Mouse (Mus musculus): ENCODE measurements around the gene Emsy. TPM values are rescaled to one million over a fixed set of nuclear protein-coding genes. Genes with fewer than 3 reads are reported as not detected.

The Emsy gene
- polyA plus RNA-seq, 1 experiment from 2014 or later, result 32.3 TPM

GRCm38 (mm10) chr7:98579731-98580130, 76.9 kb downstream of the Emsy start:
- H3K4me2 ChIP-seq (ENCODE audit: low read length), result no peak overlapping the region
- H3K36me3 ChIP-seq (ENCODE audit: control insufficient read depth, insufficient read depth, low read length), result no peaks in the 10 kb centered on the region
- H3K27me3 ChIP-seq (replicated peaks; ENCODE audit: control insufficient read depth, insufficient read depth, low read length), result no peaks in the 10 kb centered on the region
- no peaks in the 10 kb centered on the region for H3K4me1 ChIP-seq (replicated peaks; ENCODE audit: control insufficient read depth, insufficient read depth, low read length)
- H3K27ac ChIP-seq (ENCODE audit: low read depth), result no peak overlapping the region
- no peak for ATAC-seq (replicated peaks; ENCODE audit: low FRiP score, low TSS enrichment, low read depth)
- H3K9ac ChIP-seq (ENCODE audit: low read length), result no peak overlapping the region
- DNase-seq (ENCODE audit: low spot score), result peak; percentile 16
- H3K9me3 ChIP-seq (ENCODE audit: control insufficient read depth, low read length), result no peaks in the 10 kb centered on the region
- no peak overlapping the region for H3K4me3 ChIP-seq (ENCODE audit: low read depth, low read length)
- WGBS, result 77% methylated on average over 6 of the region's 6 CpGs

GRCm38 (mm10) chr7:98577461-98577860, 79.1 kb downstream of the Emsy start:
- no peaks in the 10 kb centered on the region for H3K9me3 ChIP-seq (ENCODE audit: control insufficient read depth, low read length)
- no peak overlapping the region for H3K4me3 ChIP-seq (ENCODE audit: low read depth, low read length)
- DNase-seq (ENCODE audit: low spot score), result no peak
- H3K27ac ChIP-seq (ENCODE audit: low read depth), result no peak overlapping the region
- H3K4me1 ChIP-seq (replicated peaks; ENCODE audit: control insufficient read depth, insufficient read depth, low read length), result peaks cover 14% of the 10 kb centered on the region
- no peaks in the 10 kb centered on the region for H3K27me3 ChIP-seq (replicated peaks; ENCODE audit: control insufficient read depth, insufficient read depth, low read length)
- H3K36me3 ChIP-seq (ENCODE audit: control insufficient read depth, insufficient read depth, low read length), result no peaks in the 10 kb centered on the region
- no peak for ATAC-seq (replicated peaks; ENCODE audit: low FRiP score, low TSS enrichment, low read depth)
- H3K4me2 ChIP-seq (ENCODE audit: low read length), result no peak overlapping the region
- H3K9ac ChIP-seq (ENCODE audit: low read length), result no peak overlapping the region
- WGBS, result 55% methylated on average over 1 of the region's 1 CpGs

GRCm38 (mm10) chr7:98575651-98576239, 80.8 kb downstream of the Emsy start:
- Histone ChIP-seq H3K4me1 (replicated peaks; ENCODE audit: control insufficient read depth, insufficient read depth, low read length) (peaks cover 28% of the 10 kb centered on the region), H3K9me3 (ENCODE audit: control insufficient read depth, low read length) (no peaks in the 10 kb centered on the region), H3K4me2 (ENCODE audit: low read length) (no peak overlapping the region), H3K27ac (ENCODE audit: low read depth) (no peak overlapping the region), H3K36me3 (ENCODE audit: control insufficient read depth, insufficient read depth, low read length) (no peaks in the 10 kb centered on the region), H3K27me3 (replicated peaks; ENCODE audit: control insufficient read depth, insufficient read depth, low read length) (no peaks in the 10 kb centered on the region), H3K4me3 (ENCODE audit: low read depth, low read length) (no peak overlapping the region), H3K9ac (ENCODE audit: low read length) (no peak overlapping the region)
- WGBS, result 97% methylated on average over 3 of the region's 3 CpGs
- no peak for ATAC-seq (replicated peaks; ENCODE audit: low FRiP score, low TSS enrichment, low read depth)
- DNase-seq (ENCODE audit: low spot score), result no peak

GRCm38 (mm10) chr7:98574771-98575191, 81.8 kb downstream of the Emsy start:
- DNase-seq (ENCODE audit: low spot score) (no peak), ATAC-seq (replicated peaks; ENCODE audit: low FRiP score, low TSS enrichment, low read depth) (no peak)
- Histone ChIP-seq H3K9ac (ENCODE audit: low read length) (no peak overlapping the region), H3K4me2 (ENCODE audit: low read length) (no peak overlapping the region), H3K27ac (ENCODE audit: low read depth) (no peak overlapping the region), H3K4me3 (ENCODE audit: low read depth, low read length) (no peak overlapping the region), H3K9me3 (ENCODE audit: control insufficient read depth, low read length) (no peaks in the 10 kb centered on the region), H3K27me3 (replicated peaks; ENCODE audit: control insufficient read depth, insufficient read depth, low read length) (no peaks in the 10 kb centered on the region), H3K4me1 (replicated peaks; ENCODE audit: control insufficient read depth, insufficient read depth, low read length) (peaks cover 28% of the 10 kb centered on the region), H3K36me3 (ENCODE audit: control insufficient read depth, insufficient read depth, low read length) (no peaks in the 10 kb centered on the region)
- 72% methylated on average over 2 of the region's 2 CpGs for WGBS

- H3K27ac ChIP-seq (ENCODE audit: low read depth), result no peak overlapping the region
- H3K9me3 ChIP-seq (ENCODE audit: control insufficient read depth, low read length), result no peaks in the 10 kb centered on the region
- H3K4me1 ChIP-seq (replicated peaks; ENCODE audit: control insufficient read depth, insufficient read depth, low read length), result peaks cover 28% of the 10 kb centered on the region
- 94% methylated on average over 7 of the region's 7 CpGs for WGBS
- no peak overlapping the region for H3K9ac ChIP-seq (ENCODE audit: low read length)
- ATAC-seq (replicated peaks; ENCODE audit: low FRiP score, low TSS enrichment, low read depth) (no peak), DNase-seq (ENCODE audit: low spot score) (no peak)
- H3K36me3 ChIP-seq (ENCODE audit: control insufficient read depth, insufficient read depth, low read length), result no peaks in the 10 kb centered on the region
- no peak overlapping the region for H3K4me2 ChIP-seq (ENCODE audit: low read length)
- H3K27me3 ChIP-seq (replicated peaks; ENCODE audit: control insufficient read depth, insufficient read depth, low read length), result no peaks in the 10 kb centered on the region
- no peak overlapping the region for H3K4me3 ChIP-seq (ENCODE audit: low read depth, low read length)
These were observed 82.3 kb downstream of the Emsy start for GRCm38 (mm10) chr7:98574271-98574670.

GRCm38 (mm10) chr7:98573231-98573781, 83.3 kb downstream of the Emsy start:
- Histone ChIP-seq H3K36me3 (ENCODE audit: control insufficient read depth, insufficient read depth, low read length) (no peaks in the 10 kb centered on the region), H3K4me2 (ENCODE audit: low read length) (no peak overlapping the region), H3K27me3 (replicated peaks; ENCODE audit: control insufficient read depth, insufficient read depth, low read length) (no peaks in the 10 kb centered on the region), H3K27ac (ENCODE audit: low read depth) (peak overlapping the region; percentile 81), H3K9me3 (ENCODE audit: control insufficient read depth, low read length) (no peaks in the 10 kb centered on the region), H3K4me3 (ENCODE audit: low read depth, low read length) (no peak overlapping the region), H3K9ac (ENCODE audit: low read length) (no peak overlapping the region), H3K4me1 (replicated peaks; ENCODE audit: control insufficient read depth, insufficient read depth, low read length) (peaks cover 28% of the 10 kb centered on the region)
- ATAC-seq (replicated peaks; ENCODE audit: low FRiP score, low TSS enrichment, low read depth) (peak; percentile 75; the same call in 1 of the 2 replicates), DNase-seq (ENCODE audit: low spot score) (no peak)
- 42% methylated on average over 10 of the region's 10 CpGs for WGBS

GRCm38 (mm10) chr7:98572223-98572868, 84.2 kb downstream of the Emsy start:
- no peak overlapping the region for H3K4me2 ChIP-seq (ENCODE audit: low read length)
- WGBS, result 34% methylated on average over 10 of the region's 10 CpGs
- peak overlapping the region; percentile 81 for H3K27ac ChIP-seq (ENCODE audit: low read depth)
- H3K9me3 ChIP-seq (ENCODE audit: control insufficient read depth, low read length), result no peaks in the 10 kb centered on the region
- ATAC-seq (replicated peaks; ENCODE audit: low FRiP score, low TSS enrichment, low read depth) (no peak), DNase-seq (ENCODE audit: low spot score) (no peak)
- peaks cover 28% of the 10 kb centered on the region for H3K4me1 ChIP-seq (replicated peaks; ENCODE audit: control insufficient read depth, insufficient read depth, low read length)
- H3K9ac ChIP-seq (ENCODE audit: low read length), result no peak overlapping the region
- H3K4me3 ChIP-seq (ENCODE audit: low read depth, low read length), result no peak overlapping the region
- H3K27me3 ChIP-seq (replicated peaks; ENCODE audit: control insufficient read depth, insufficient read depth, low read length), result no peaks in the 10 kb centered on the region
- H3K36me3 ChIP-seq (ENCODE audit: control insufficient read depth, insufficient read depth, low read length), result no peaks in the 10 kb centered on the region

GRCm38 (mm10) chr7:98570824-98571505, 85.6 kb downstream of the Emsy start:
- Histone ChIP-seq H3K27ac (ENCODE audit: low read depth) (no peak overlapping the region), H3K9me3 (ENCODE audit: control insufficient read depth, low read length) (no peaks in the 10 kb centered on the region), H3K27me3 (replicated peaks; ENCODE audit: control insufficient read depth, insufficient read depth, low read length) (no peaks in the 10 kb centered on the region), H3K9ac (ENCODE audit: low read length) (no peak overlapping the region), H3K4me1 (replicated peaks; ENCODE audit: control insufficient read depth, insufficient read depth, low read length) (peaks cover 28% of the 10 kb centered on the region), H3K36me3 (ENCODE audit: control insufficient read depth, insufficient read depth, low read length) (no peaks in the 10 kb centered on the region), H3K4me3 (ENCODE audit: low read depth, low read length) (no peak overlapping the region), H3K4me2 (ENCODE audit: low read length) (no peak overlapping the region)
- ATAC-seq (replicated peaks; ENCODE audit: low FRiP score, low TSS enrichment, low read depth) (no peak), DNase-seq (ENCODE audit: low spot score) (no peak)
- WGBS, result 57% methylated on average over 8 of the region's 8 CpGs

All from intestine, embryonic 14.5 days (tissue).